37 mouse cellular contexts compared by ENCODE assay signal in genomic region chr7:43622927-43623326, GRCm38 (mm10). TPM values are rescaled to one million over a fixed set of nuclear protein-coding genes. Genes with fewer than 3 reads are reported as not detected.
"Had no signal": no experiment of that assay in that cellular context is flagged by ENCODE, and none has a peak within 500 bp of the region (broad histone marks: within the 10 kb centered on the region; RNA-seq: fewer than 3 reads in every experiment).

No protein-coding gene starts in this region.

- H3K36me3 ChIP-seq: heart, embryonic 10.5 days; heart, embryonic 12.5 days; hindbrain, embryonic 12.5 days; intestine, embryonic 15.5 days; kidney, embryonic 15.5 days; limb, embryonic 10.5 days; limb, embryonic 12.5 days; liver, embryonic 13.5 days; liver, embryonic 15.5 days had no signal

- H3K9ac ChIP-seq: heart, embryonic 12.5 days; hindbrain, embryonic 12.5 days; hindbrain, embryonic 14.5 days; intestine, embryonic 15.5 days; kidney, embryonic 15.5 days; limb, embryonic 12.5 days; liver, embryonic 13.5 days; liver, embryonic 15.5 days had no signal

- H3K9me3 ChIP-seq: heart, embryonic 10.5 days; heart, embryonic 12.5 days; hindbrain, embryonic 12.5 days; intestine, embryonic 15.5 days; kidney, embryonic 15.5 days; limb, embryonic 10.5 days; limb, embryonic 12.5 days; liver, embryonic 13.5 days; liver, embryonic 15.5 days had no signal

- H3K4me1 ChIP-seq: heart, embryonic 12.5 days; intestine, embryonic 15.5 days; limb, embryonic 12.5 days; liver, embryonic 13.5 days; liver, embryonic 15.5 days had no signal

- H3K4me2 ChIP-seq: heart, embryonic 12.5 days; hindbrain, embryonic 12.5 days; hindbrain, embryonic 14.5 days; intestine, embryonic 15.5 days; kidney, embryonic 15.5 days; limb, embryonic 12.5 days; liver, embryonic 11.5 days; liver, embryonic 13.5 days; liver, embryonic 15.5 days had no signal

- H3K4me3 ChIP-seq: gastrocnemius, adult 2 months; heart, embryonic 10.5 days; heart, embryonic 12.5 days; hindbrain, embryonic 12.5 days; intestine, embryonic 15.5 days; kidney, embryonic 15.5 days; left cerebral cortex, adult 2 months; limb, embryonic 10.5 days; limb, embryonic 12.5 days; liver, embryonic 13.5 days; liver, embryonic 15.5 days had no signal

- H3K27ac ChIP-seq: gastrocnemius, adult 2 months; heart, embryonic 10.5 days; hindbrain, embryonic 12.5 days; hindbrain, embryonic 14.5 days; intestine, embryonic 15.5 days; kidney, embryonic 15.5 days; kidney, postnatal 0 days; left cerebral cortex, adult 2 months; limb, embryonic 10.5 days; limb, embryonic 12.5 days; liver, embryonic 13.5 days; liver, embryonic 15.5 days had no signal

- H3K27me3 ChIP-seq: heart, embryonic 12.5 days; hindbrain, embryonic 12.5 days; intestine, embryonic 15.5 days; kidney, embryonic 15.5 days; limb, embryonic 12.5 days; liver, embryonic 13.5 days; liver, embryonic 15.5 days had no signal

- ATAC-seq: hindbrain, embryonic 16.5 days; inflammation-experienced regulatory T-cells, adult 6 months; intestine, embryonic 15.5 days; intestine, postnatal 0 days had no signal

- DNase-seq: gastrocnemius, adult 2 months; gastrocnemius, postnatal 10 days; gastrocnemius, postnatal 25 days; heart, adult 18-20 months; heart, postnatal 10 days; heart, postnatal 36 days; kidney, adult 18-20 months; kidney, adult 9 months; kidney, postnatal 14 days; kidney, postnatal 36 days; layer of hippocampus, adult 9-11 months; layer of hippocampus, postnatal 36 days; liver; liver, embryonic 13.5 days had no signal

RNA-seq across cellular contexts. Expression of gene Ceacam18, which starts 11.6 kb away (rescaled TPM):
- total RNA-seq: gastrocnemius, adult 2 months; gastrocnemius, postnatal 10 days; gastrocnemius, postnatal 25 days; gastrocnemius, postnatal 4 days; heart, adult 18-20 months; heart, adult 8-10 months; heart, postnatal 10 days; heart, postnatal 36 days; left cerebral cortex, adult 2 months; left cerebral cortex, postnatal 36 days had no signal
- polyA plus RNA-seq: frontal cortex, adult 2 months; heart, embryonic 10.5 days; heart, embryonic 12.5 days; heart, embryonic 14.5 days; hindbrain, embryonic 12.5 days; hindbrain, embryonic 14.5 days; inflammation-experienced regulatory T-cells, adult 6 months; kidney, embryonic 15.5 days; kidney, postnatal 0 days; limb, embryonic 10.5 days; limb, embryonic 12.5 days; limb, embryonic 14.5 days; liver, embryonic 11.5 days; liver, embryonic 13.5 days had no signal

RNA-seq across cellular contexts. Expression of gene Zfp819, which starts 16.0 kb away (rescaled TPM):
- total RNA-seq: gastrocnemius, adult 2 months; gastrocnemius, postnatal 10 days; gastrocnemius, postnatal 25 days; gastrocnemius, postnatal 4 days; heart, adult 18-20 months; heart, adult 8-10 months; heart, postnatal 10 days; heart, postnatal 36 days had no signal
- polyA plus RNA-seq: heart, embryonic 12.5 days; heart, embryonic 14.5 days; heart, embryonic 16.5 days; inflammation-experienced regulatory T-cells, adult 6 months; intestine, postnatal 0 days; kidney, embryonic 15.5 days; large intestine, adult 2 months; liver, embryonic 13.5 days; liver, embryonic 15.5 days had no signal
